Mouse (Mus musculus) Patski (cell line): ENCODE results near the gene Hes5. TPM values are rescaled to one million over a fixed set of nuclear protein-coding genes. Genes with fewer than 3 reads are reported as not detected.

Experiments
- ATAC-seq: fragments of 100-300 bp; one replicate; pipeline ENCODE4 v1.8.0; 2021
- CTCF ChIA-PET: fragments of 350-600 bp; sonication (Branson Sonifier 250); formaldehyde crosslinking; loops from one replicate; lab custom pipeline; 2022; ENCODE audit warnings: inconsistent platforms; lab: Charles Lee
- POLR2A ChIA-PET: fragments of 350-600 bp; sonication (Branson Sonifier 250); formaldehyde crosslinking; loops from one replicate; lab custom pipeline; 2022; ENCODE audit warnings: antibody characterized with exemption, inconsistent platforms; lab: Charles Lee
- DNase-seq: peaks from one replicate; pipeline ENCODE4 v3.0.0-alpha.2; 2011; ENCODE audit warnings: low read depth, low spot score
- H3K27me3 ChIP-seq: fragments of 371-371 bp; one replicate; pipeline ENCODE4 v1.5.1; 2021
- CTCF ChIP-seq: fragments of 100-300 bp; IDR thresholded peaks from one replicate; pipeline ENCODE4 v1.5.1; 2021
- in situ Hi-C: fragments of 300-500 bp; cut with MboI; formaldehyde crosslinking; loops from 3 replicates; pipeline ENCODE4 v1.11.1; 2018; ENCODE audit warnings: low pct_unique_long_range_greater_than_20kb, mixed read lengths
- polyA plus RNA-seq: library from polyadenylated mRNA; unstranded; gene quantifications from one replicate; pipeline ENCODE4 v1.2.3, GENCODE M21; 2021

Gene Hes5
- not detected for polyA plus RNA-seq

- ChIA-PET POLR2A (interaction anchor here (1.3 kb wide), 1 partner anchor 106 kb away, joined by 3 read pairs; the partner anchor contains the start of gene Pex10), CTCF (no interaction called here)
- in situ Hi-C loops: no loop called here
- DNase-seq (no peak), ATAC-seq (no peak)
- no peak for TF ChIP-seq CTCF
- peaks cover 41% of the 10 kb centered on the region for H3K27me3 ChIP-seq
These were observed at the start of gene Hes5 for GRCm38 (mm10) chr4:154960690-154961225. TSS of gene Hes5 (plus strand) at chr4:154960923.

DNA sequence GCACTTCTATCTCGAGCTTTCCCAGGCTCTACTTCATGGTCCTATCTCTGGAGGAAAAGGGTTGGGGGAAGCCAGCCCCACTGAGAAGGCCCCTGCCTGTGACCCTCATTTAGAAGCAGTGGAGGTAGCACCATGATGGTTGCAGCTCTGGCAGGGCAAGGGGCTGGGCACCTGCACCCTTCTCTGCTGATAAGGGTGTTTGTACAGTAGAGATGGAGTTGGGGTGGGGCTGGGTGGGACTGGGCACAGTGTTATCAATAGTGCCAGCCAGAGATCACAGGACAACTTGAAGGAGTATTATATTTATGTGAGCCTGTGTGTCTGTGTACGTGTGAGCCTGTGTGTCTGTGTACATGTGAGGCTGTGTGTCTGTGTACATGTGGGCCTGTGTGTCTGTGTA is 49.1 kb upstream of the Hes5 start:
- no peak for ATAC-seq

GRCm38 (mm10) chr4:154913845-154914244 is 46.9 kb upstream of the Hes5 start:
- no peak for TF ChIP-seq CTCF
- H3K27me3 ChIP-seq: no peaks in the 10 kb centered on the region
- ChIA-PET POLR2A (no interaction called here), CTCF (no interaction called here)
- in situ Hi-C loops: no loop called here
- DNase-seq (no peak), ATAC-seq (no peak)

More for the DNA sequence above, 49.1 kb upstream of the Hes5 start:
- POLR2A ChIA-PET: no interaction called here
- in situ Hi-C loops: no loop called here
- TF ChIP-seq CTCF: no peak
- H3K27me3 ChIP-seq: no peaks in the 10 kb centered on the region
- CTCF ChIA-PET: no interaction called here
- DNase-seq: no peak

- TF ChIP-seq CTCF: no peak
- ChIA-PET POLR2A (no interaction called here), CTCF (no interaction called here)
- in situ Hi-C loops: no loop called here
- no peaks in the 10 kb centered on the region for H3K27me3 ChIP-seq
- no peak for DNase-seq
- no peak for ATAC-seq
These were observed 46.5 kb upstream of the Hes5 start for GRCm38 (mm10) chr4:154914252-154914651.

- ChIA-PET POLR2A (no interaction called here), CTCF (no interaction called here)
- DNase-seq (no peak), ATAC-seq (no peak)
- in situ Hi-C loops: no loop called here
- TF ChIP-seq CTCF: no peak
- H3K27me3 ChIP-seq: no peaks in the 10 kb centered on the region
These were observed 46.0 kb upstream of the Hes5 start for GRCm38 (mm10) chr4:154914707-154915106.

DNA sequence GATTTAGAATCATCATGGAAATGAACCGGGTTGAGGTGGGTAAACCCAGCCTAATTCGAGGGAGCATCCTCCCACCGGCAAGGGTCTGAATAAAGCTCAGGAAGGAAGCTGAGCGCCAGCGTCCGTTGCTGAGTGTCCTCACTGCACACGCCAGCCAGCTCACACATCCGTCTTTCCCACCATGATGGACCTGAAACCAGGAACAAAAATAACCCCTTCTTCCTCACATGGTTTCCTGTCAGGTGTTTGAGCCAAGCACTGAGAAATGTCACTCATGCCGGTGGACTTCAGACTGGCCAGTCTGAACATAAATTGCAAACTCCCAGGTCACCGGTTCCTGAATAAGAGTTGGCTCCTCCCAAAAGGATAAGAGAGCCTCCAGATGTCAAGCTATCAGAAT is 45.4 kb upstream of the Hes5 start:
- ATAC-seq: no peak
- TF ChIP-seq CTCF: no peak

DNA sequence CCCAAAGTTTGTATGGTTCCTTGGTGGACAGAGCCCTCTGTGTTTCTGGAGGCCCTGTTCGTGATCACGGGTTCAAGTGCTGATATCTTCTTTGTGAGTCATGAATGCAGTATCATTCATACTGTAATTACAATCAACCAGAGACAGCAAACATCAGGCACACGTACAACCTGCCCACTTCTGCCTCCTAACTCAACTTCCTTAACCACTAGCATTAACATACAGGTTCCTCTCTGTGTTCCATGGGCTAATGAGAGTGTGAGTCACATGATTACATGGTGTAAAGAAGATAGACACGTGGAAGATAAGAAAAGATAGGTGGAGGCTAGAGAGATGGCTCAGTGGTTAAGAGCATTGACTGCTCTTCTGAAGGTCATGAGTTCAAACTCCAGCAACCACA is 44.1 kb upstream of the Hes5 start:
- in situ Hi-C loops: no loop called here
- no peak for DNase-seq
- TF ChIP-seq CTCF: no peak
- ChIA-PET CTCF (no interaction called here), POLR2A (no interaction called here)
- ATAC-seq: no peak
- no peaks in the 10 kb centered on the region for H3K27me3 ChIP-seq

More for the DNA sequence above, 45.4 kb upstream of the Hes5 start:
- H3K27me3 ChIP-seq: no peaks in the 10 kb centered on the region
- CTCF ChIA-PET: no interaction called here
- in situ Hi-C loops: no loop called here
- POLR2A ChIA-PET: no interaction called here
- no peak for DNase-seq

DNA sequence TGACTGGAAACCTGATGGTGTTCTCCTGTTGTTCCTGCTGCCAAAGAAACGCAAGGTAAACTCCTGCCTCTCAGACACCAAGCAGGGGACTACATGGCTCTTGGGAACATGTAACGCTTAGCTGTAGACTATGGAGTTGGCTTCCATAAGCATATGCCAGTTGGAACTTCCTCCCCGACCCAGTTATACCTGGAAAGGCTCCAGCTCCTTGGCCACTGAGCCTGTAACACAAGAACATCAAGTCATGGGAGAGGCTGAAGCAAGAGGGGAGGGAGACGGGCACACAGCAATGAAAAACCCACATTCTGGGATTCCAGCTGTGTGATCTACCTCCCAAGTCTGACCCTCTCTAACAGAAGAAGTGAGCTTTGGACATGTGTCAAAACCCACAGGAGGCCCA is 38.4 kb upstream of the Hes5 start:
- in situ Hi-C loops: no loop called here
- DNase-seq: no peak
- no peaks in the 10 kb centered on the region for H3K27me3 ChIP-seq
- no peak for TF ChIP-seq CTCF
- ChIA-PET CTCF (interaction anchor here (0.9 kb wide), 1 partner anchor 15 kb away, joined by 5 read pairs; no protein-coding TSS in a partner anchor), POLR2A (no interaction called here)
- ATAC-seq: no peak

DNA sequence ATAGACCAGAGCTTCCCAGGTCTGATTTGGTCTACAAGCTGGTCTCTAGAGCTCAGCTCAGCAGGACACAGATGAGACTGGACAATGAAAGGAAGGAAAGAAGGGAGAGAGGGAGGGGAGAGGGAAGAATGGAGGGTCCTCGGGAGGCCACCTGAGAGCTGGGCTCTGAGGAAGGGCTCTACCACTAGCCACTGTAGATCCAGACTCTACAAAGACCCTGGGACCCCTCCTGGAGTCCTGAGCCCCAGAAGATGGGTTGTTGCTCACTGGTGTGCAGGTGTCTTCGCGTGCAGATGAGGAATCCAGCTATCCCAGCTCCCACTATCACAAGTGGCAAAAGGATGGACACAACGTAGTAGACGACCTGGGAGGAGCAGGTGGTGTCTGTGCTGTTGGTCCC is 37.8 kb upstream of the Hes5 start:
- ChIA-PET POLR2A (no interaction called here), CTCF (no interaction called here)
- no peak for TF ChIP-seq CTCF
- DNase-seq: no peak
- in situ Hi-C loops: no loop called here
- ATAC-seq: no peak
- no peaks in the 10 kb centered on the region for H3K27me3 ChIP-seq

DNA sequence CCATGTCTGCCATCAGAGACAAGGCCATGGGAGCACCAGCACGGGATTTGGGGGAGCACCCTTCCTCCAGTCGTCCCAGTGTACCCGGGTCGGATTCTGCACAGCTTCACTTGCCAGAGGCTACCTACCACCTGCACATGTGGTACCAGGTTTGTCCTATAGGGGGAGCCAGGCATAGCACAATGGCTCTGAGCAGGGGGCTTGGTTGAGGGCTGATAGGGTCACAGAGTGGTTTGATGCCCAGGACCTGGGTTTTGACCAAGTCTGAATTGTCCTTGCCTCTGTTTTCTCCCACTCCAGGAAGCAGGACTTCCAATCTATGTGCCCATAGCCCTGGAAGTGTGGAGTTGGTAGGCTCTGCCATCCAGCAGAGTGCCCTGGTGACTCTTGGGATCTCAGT is 35.3 kb upstream of the Hes5 start:
- DNase-seq: no peak
- ChIA-PET CTCF (no interaction called here), POLR2A (no interaction called here)
- in situ Hi-C loops: no loop called here
- no peaks in the 10 kb centered on the region for H3K27me3 ChIP-seq
- ATAC-seq: no peak
- no peak for TF ChIP-seq CTCF

DNA sequence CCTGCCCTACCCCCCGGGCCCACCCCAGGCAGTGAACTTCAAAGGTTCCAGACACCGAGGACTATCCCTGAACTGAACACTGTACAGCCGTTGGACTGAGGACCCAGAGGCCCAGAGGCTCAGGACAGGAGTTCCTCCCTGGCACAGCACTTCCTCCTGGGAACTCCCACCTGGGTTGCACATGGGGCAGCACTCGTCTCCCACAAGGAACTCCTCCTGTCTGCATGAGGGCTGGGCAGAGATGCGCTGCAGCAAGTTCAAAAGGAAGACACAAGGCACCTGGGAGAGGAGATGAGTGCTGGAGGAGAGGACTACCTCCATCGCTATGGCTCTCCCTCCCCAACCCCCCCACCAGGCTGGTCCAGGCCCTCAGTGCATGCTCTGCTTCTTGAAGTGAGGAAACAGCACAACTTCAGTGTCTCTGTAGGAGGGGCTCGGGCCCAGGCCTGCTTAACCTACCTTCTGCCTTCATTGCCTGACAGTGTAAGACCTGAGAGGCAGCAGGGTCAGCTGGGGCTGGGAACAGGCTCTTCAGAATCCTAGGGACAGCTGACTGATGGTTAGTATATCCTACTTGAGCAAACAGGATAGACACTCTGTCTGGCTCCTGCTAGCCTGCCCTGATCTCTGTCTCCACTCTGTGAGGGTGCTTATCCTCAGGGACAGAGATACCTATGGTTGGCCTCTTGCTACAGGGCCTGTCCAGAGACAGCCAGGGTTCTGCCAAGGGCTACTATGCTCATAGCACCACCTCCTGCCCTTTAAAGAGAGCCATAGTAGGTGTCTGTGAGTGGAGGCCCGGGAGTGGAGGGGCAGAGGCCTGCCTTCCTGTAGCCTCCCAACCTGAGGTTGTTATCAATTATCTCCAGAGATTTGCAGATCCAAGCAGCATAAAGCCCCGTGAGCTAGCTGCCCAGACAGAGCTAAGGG is 33.5 kb upstream of the Hes5 start:
- no peak for TF ChIP-seq CTCF
- ChIA-PET CTCF (no interaction called here), POLR2A (no interaction called here)
- DNase-seq (no peak), ATAC-seq (no peak)
- in situ Hi-C loops: no loop called here
- no peaks in the 10 kb centered on the region for H3K27me3 ChIP-seq
